Mouse (Mus musculus): Measurements from ENCODE around the gene Casp6. TPM values are rescaled to one million over a fixed set of nuclear protein-coding genes. Genes with fewer than 3 reads are reported as not detected.

Casp6 gene
- polyA plus RNA-seq, 1 experiment from 2014 or later, result 102 TPM

DNA sequence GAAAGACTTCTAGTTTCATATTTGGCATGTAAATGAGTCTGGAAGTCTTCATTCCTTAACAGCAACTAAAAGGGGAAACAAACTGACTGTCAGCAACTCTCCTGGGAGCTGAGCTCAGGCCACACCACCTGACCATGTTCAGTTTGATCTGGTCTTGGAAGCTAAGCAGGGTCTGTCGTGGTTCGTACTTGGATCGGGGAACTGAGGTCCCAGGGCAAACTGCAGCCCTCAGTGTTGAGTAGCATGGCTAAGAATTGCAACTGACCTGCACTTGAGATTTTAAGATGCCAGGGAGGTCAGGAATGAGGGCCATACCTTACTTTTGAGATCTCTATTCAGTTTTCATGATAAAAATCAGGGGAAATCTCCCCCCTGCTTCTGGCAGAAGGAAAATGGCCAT is 24.6 kb downstream of the Casp6 start:
- no peaks in the 10 kb centered on the region for H3K27me3 ChIP-seq
- H3K9ac ChIP-seq, result no peak overlapping the region

DNA sequence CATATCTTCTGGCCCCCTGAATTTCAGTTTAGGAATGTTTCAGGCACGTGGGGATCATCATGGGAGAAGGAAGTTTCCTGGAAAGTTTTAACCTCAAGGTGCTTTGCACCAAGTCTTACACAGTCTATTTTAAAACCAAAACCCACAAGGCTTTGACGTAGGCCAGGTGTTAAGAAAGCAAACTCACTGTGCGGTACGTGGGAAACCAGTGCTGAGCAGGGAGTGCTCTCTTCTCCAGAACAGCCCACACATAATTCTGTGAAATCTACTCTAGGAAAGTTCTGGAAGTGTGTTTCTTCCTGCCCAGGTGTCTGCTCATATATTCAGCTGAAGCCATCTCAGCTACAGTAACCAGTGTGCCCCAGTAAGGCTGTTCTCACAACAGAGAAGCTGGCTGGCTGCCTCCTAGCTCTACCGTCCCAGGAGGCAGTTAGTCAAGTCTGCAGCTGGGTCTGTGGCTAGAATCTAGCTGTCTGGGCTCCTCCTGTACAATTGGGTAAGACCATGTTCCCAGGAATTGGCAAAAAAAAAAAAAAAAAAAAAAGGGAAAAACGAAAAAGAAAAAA is 29.1 kb downstream of the Casp6 start:
- Histone ChIP-seq H3K27ac (no peak overlapping the region), H3K9ac (no peak overlapping the region), H3K4me1 (no peaks in the 10 kb centered on the region), H3K27me3 (no peaks in the 10 kb centered on the region), H3K4me2 (replicated peaks) (no peak overlapping the region), H3K4me3 (no peak overlapping the region), H3K9me3 (no peaks in the 10 kb centered on the region), H3K36me3 (no peaks in the 10 kb centered on the region)
- ATAC-seq (ENCODE audit: insufficient number of reproducible peaks, insufficient read depth, low FRiP score, low TSS enrichment), result no peak
- WGBS, result 66% methylated on average over 6 of the region's 6 CpGs

More for the DNA sequence above, 24.6 kb downstream of the Casp6 start:
- H3K4me1 ChIP-seq, result no peaks in the 10 kb centered on the region
- H3K4me3 ChIP-seq, result no peak overlapping the region
- H3K4me2 ChIP-seq (replicated peaks), result no peak overlapping the region
- whole genome bisulfite sequencing, result 80% methylated on average over 3 of the region's 3 CpGs
- no peak for ATAC-seq (ENCODE audit: insufficient number of reproducible peaks, insufficient read depth, low FRiP score, low TSS enrichment)
- H3K27ac ChIP-seq, result no peak overlapping the region
- H3K36me3 ChIP-seq, result no peaks in the 10 kb centered on the region
- no peaks in the 10 kb centered on the region for H3K9me3 ChIP-seq

DNA sequence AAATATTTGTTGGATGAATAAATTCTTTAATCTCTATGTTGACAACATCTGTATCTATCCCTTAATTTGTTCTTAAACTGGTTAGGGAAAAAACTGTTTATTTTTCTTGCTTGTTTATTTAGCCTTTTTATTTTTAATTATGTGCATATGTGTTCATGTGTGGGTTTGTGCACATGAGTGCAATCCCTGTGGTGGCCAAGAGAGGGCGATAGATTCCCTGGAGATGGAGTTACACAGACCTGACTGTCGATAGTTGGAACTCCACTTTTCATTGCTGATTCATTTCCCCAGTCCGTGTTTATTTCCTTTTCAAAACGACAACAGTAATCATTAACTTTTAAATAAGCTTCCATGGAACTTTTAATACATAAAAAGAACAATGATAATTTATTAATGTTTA is 31.2 kb downstream of the Casp6 start:
- Histone ChIP-seq H3K27me3 (no peaks in the 10 kb centered on the region), H3K4me1 (no peaks in the 10 kb centered on the region), H3K27ac (no peak overlapping the region), H3K4me3 (no peak overlapping the region), H3K9ac (no peak overlapping the region), H3K36me3 (no peaks in the 10 kb centered on the region), H3K4me2 (replicated peaks) (no peak overlapping the region), H3K9me3 (no peaks in the 10 kb centered on the region)
- 46% methylated on average over 4 of the region's 4 CpGs for WGBS
- no peak for ATAC-seq (ENCODE audit: insufficient number of reproducible peaks, insufficient read depth, low FRiP score, low TSS enrichment)

DNA sequence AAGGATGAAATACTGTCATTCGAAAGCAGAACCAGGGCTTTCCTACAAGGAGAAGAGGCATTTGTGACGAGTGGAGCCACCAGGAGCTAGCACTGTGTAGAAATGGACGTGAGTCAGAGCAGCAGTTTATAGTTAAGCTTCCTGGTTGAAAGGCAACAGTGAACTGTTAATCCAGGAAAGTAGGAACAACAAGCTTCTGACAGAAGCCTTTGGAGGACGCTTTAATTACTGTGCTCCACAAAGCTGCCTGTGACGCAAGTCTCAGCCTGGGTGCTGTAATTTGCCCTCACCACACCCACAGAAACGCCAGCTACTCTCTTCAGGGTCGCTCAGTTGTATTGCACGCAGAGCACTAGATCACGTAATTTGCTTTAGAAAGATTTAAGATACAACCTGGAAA is 35.3 kb downstream of the Casp6 start:
- Histone ChIP-seq H3K36me3 (no peaks in the 10 kb centered on the region), H3K4me1 (no peaks in the 10 kb centered on the region), H3K27ac (no peak overlapping the region), H3K4me2 (replicated peaks) (no peak overlapping the region), H3K9ac (no peak overlapping the region), H3K27me3 (no peaks in the 10 kb centered on the region), H3K4me3 (no peak overlapping the region), H3K9me3 (no peaks in the 10 kb centered on the region)
- no peak for ATAC-seq (ENCODE audit: insufficient number of reproducible peaks, insufficient read depth, low FRiP score, low TSS enrichment)
- 55% methylated on average over 9 of the region's 9 CpGs for WGBS

DNA sequence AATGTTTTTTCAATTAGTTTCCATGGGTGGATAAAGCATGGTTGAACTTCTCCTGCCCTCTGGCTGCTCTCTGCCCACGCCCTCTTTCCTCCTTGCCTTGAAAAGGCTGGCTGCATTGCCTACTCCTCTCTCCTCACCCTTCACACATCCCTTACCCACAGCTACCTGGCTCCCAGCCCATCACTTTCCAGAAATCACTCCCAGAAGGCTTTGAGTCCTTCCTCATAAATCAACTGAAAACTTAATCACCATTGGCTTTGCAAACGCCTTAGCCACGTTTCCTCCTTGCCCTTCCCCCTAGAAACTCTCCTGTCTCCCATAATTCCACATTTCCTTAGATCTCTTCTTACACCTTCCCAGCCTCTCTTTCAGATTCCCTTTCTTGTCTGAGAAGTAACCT is 36.6 kb downstream of the Casp6 start:
- no peak overlapping the region for H3K9ac ChIP-seq
- H3K9me3 ChIP-seq, result no peaks in the 10 kb centered on the region
- no peaks in the 10 kb centered on the region for H3K36me3 ChIP-seq
- no peak overlapping the region for H3K4me3 ChIP-seq
- H3K4me1 ChIP-seq, result no peaks in the 10 kb centered on the region
- WGBS, result 43% methylated on average over 3 of the region's 3 CpGs
- H3K4me2 ChIP-seq (replicated peaks), result no peak overlapping the region
- H3K27ac ChIP-seq, result no peak overlapping the region
- H3K27me3 ChIP-seq, result no peaks in the 10 kb centered on the region
- ATAC-seq (ENCODE audit: insufficient number of reproducible peaks, insufficient read depth, low FRiP score, low TSS enrichment), result no peak

DNA sequence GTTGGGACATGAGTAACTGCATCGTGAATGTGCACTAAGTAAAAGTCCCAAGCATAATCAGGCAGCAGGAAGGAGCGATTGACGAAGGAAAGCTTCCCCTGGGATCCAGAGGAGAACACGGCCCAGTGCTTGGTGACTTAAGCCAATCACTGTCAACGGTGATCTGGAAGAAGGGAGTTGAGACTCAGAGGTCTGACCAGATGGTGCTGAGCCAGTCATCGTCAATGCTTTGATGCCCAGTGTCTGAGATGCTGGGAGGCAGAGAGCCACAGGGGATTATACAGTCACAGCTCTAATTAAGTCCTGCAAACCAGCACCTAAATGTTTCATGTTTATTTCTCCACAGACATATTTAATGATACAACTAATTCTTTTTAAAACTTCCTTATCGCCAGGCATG is 37.8 kb downstream of the Casp6 start:
- no peak for ATAC-seq (ENCODE audit: insufficient number of reproducible peaks, insufficient read depth, low FRiP score, low TSS enrichment)
- no peaks in the 10 kb centered on the region for H3K36me3 ChIP-seq
- 51% methylated on average over 7 of the region's 7 CpGs for WGBS
- no peak overlapping the region for H3K4me2 ChIP-seq (replicated peaks)
- H3K4me3 ChIP-seq, result no peak overlapping the region
- no peak overlapping the region for H3K27ac ChIP-seq
- no peaks in the 10 kb centered on the region for H3K9me3 ChIP-seq
- no peaks in the 10 kb centered on the region for H3K27me3 ChIP-seq
- H3K9ac ChIP-seq, result no peak overlapping the region
- H3K4me1 ChIP-seq, result no peaks in the 10 kb centered on the region

DNA sequence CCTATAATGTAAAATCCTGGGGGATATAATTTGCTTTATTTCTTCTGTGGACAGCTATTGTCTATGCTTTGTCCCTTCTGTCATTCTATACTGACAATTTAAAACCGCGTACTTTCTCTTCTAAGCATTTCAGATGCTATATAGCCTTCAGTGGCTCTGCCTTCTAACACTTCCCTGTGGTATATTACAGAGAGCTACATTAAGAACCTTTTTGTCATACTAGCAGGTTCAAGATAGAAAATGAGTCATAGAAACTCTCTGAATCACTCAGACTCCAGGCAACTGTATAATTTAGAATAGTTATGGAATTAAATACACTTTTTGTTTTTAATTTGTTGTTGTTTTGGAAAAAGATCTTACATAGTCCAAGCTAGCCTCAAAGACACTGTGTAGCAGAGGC is 39.6 kb downstream of the Casp6 start:
- Histone ChIP-seq H3K9ac (no peak overlapping the region), H3K27me3 (no peaks in the 10 kb centered on the region), H3K9me3 (no peaks in the 10 kb centered on the region), H3K36me3 (no peaks in the 10 kb centered on the region), H3K4me1 (no peaks in the 10 kb centered on the region), H3K4me3 (no peak overlapping the region), H3K27ac (no peak overlapping the region), H3K4me2 (replicated peaks) (no peak overlapping the region)
- no peak for ATAC-seq (ENCODE audit: insufficient number of reproducible peaks, insufficient read depth, low FRiP score, low TSS enrichment)
- WGBS, result 82% methylated on average over 2 of the region's 2 CpGs

DNA sequence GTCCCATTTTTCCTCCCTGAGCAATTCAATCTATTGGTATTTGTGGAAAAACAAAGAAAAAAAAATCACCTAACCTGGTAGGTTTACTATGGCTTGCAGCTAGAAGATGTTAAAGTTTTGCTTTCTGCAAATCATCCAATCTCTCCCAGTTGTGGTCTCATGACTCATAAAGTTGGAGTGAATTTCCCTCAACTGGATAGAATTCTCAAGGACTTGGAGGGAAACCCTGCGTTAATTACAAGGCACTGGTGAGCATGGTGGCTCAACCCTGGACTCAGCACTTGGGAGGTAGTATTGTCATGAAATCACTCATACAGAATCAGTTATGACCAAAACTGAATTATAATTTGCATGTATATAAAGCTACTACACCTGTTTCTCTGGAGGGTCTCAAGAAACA is 40.1 kb downstream of the Casp6 start:
- H3K27me3 ChIP-seq, result no peaks in the 10 kb centered on the region
- no peak overlapping the region for H3K4me3 ChIP-seq
- no peaks in the 10 kb centered on the region for H3K4me1 ChIP-seq
- no peak overlapping the region for H3K9ac ChIP-seq
- no peak overlapping the region for H3K27ac ChIP-seq
- H3K4me2 ChIP-seq (replicated peaks), result no peak overlapping the region
- no peaks in the 10 kb centered on the region for H3K36me3 ChIP-seq
- ATAC-seq (ENCODE audit: insufficient number of reproducible peaks, insufficient read depth, low FRiP score, low TSS enrichment), result no peak
- H3K9me3 ChIP-seq, result no peaks in the 10 kb centered on the region
- 87% methylated on average over 1 of the region's 1 CpGs for WGBS

DNA sequence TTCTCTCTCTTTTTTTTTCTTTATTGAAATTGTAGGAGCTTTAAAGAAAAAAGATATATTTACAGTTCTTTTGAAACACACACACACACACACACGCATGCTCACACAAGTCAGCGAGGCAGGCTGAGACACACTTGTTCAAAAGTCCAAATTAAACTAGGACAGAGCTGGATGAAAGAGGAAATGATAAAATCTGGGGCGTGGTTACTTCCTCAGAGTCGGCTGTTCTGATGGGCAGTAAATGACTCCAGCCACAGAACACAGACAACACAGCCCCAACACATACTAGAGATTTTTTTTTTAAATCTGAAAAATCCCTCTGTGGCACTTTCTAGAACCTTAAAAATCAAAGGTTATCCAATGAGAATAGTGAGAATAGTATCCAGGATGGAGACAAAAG is 42.6 kb downstream of the Casp6 start:
- Histone ChIP-seq H3K36me3 (no peaks in the 10 kb centered on the region), H3K27ac (no peak overlapping the region), H3K4me3 (no peak overlapping the region), H3K4me2 (replicated peaks) (no peak overlapping the region), H3K4me1 (no peaks in the 10 kb centered on the region), H3K27me3 (no peaks in the 10 kb centered on the region), H3K9ac (no peak overlapping the region), H3K9me3 (no peaks in the 10 kb centered on the region)
- ATAC-seq (ENCODE audit: insufficient number of reproducible peaks, insufficient read depth, low FRiP score, low TSS enrichment), result no peak
- WGBS, result 77% methylated on average over 4 of the region's 4 CpGs

DNA sequence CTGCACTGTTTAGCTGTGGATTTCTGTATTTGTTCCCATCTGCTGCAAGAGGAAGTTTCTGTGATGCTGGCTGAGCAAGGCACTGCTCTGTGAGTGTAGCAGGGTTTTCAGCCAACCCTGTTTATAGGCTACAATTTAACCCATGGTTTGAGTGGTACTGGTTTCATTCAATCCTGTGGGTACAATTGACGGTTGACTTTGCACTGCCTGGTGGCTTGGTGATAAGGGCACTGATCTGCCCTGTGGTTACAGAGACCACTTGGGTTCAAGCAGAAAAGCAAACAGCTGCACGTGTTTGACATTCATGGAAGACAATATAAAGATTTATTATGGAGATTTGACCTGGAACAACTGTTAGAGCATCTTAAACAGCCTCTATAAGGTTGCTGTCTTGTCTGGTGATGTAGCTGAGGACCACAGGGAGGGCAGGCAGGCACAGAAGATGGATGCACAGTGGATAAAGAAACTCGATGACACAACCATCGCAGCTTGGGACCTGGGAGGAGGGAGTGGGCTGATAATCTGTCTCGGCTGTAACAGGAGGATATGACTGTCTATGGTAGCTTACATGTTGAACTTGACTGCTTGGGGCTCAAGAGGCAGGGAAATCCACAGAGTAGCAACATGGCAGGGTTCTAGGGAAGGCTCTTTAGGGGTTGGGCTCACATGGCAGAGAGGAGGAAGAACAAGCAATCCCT is 45.1 kb downstream of the Casp6 start:
- Histone ChIP-seq H3K27ac (no peak overlapping the region), H3K27me3 (no peaks in the 10 kb centered on the region), H3K4me1 (no peaks in the 10 kb centered on the region), H3K4me3 (no peak overlapping the region), H3K9me3 (no peaks in the 10 kb centered on the region), H3K4me2 (replicated peaks) (no peak overlapping the region), H3K36me3 (no peaks in the 10 kb centered on the region), H3K9ac (no peak overlapping the region)
- 79% methylated on average over 5 of the region's 5 CpGs for WGBS
- no peak for ATAC-seq (ENCODE audit: insufficient number of reproducible peaks, insufficient read depth, low FRiP score, low TSS enrichment)

DNA sequence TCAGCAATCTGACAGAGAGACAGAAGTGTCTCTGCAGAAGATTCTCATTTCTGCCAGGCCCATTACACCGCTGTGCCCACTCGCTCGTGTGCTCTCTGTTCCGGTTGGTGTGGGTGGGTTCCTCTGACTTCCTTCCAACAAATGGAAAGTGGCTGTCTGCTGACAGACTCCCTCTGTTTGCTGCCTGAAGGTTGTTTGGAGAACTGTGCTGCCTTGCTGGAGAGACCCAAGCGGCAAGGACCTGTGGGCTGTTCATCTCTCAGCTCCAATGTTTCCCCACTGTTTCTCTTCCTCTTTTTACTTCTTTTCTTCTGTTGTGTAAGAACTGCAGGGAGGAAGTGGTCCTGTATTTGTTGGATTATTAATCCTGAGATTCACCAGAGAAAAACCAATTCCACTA is 47.1 kb downstream of the Casp6 start:
- no peak overlapping the region for H3K27ac ChIP-seq
- H3K4me1 ChIP-seq, result no peaks in the 10 kb centered on the region
- no peak overlapping the region for H3K9ac ChIP-seq
- no peaks in the 10 kb centered on the region for H3K9me3 ChIP-seq
- H3K36me3 ChIP-seq, result no peaks in the 10 kb centered on the region
- no peaks in the 10 kb centered on the region for H3K27me3 ChIP-seq
- 91% methylated on average over 5 of the region's 5 CpGs for WGBS
- no peak for ATAC-seq (ENCODE audit: insufficient number of reproducible peaks, insufficient read depth, low FRiP score, low TSS enrichment)
- H3K4me3 ChIP-seq, result no peak overlapping the region
- no peak overlapping the region for H3K4me2 ChIP-seq (replicated peaks)

DNA sequence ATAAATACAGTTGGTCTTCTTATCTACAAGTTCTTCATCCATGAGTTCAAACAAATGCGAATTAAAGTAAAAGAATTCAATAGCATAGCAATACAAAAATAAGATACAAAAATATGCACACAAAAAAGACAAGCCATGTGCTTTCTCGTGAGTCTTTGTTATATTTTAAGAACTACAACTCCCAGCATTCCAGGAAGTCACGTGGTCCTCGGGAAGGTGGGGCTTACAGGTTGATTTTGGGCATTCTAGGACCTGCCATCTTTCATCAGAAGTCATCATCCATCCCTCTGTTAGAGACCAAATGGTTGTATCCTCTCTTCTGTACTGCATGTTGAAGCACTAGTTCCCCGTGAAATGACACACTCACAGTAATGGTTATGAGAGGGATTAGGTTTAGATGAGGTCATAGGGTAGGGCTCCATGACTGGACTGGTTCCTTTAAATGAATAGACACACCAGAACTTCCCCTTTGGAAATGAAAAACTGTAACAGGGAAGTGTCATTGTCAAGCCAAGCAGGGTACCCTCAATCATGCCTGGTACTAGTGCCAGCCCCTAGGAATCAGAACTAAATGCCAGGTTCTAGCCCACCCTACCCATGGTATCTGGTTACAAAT is 48.0 kb downstream of the Casp6 start:
- no peaks in the 10 kb centered on the region for H3K27me3 ChIP-seq
- H3K4me1 ChIP-seq, result no peaks in the 10 kb centered on the region
- no peaks in the 10 kb centered on the region for H3K9me3 ChIP-seq
- no peak overlapping the region for H3K9ac ChIP-seq
- no peak for ATAC-seq (ENCODE audit: insufficient number of reproducible peaks, insufficient read depth, low FRiP score, low TSS enrichment)
- H3K4me2 ChIP-seq (replicated peaks), result no peak overlapping the region
- H3K27ac ChIP-seq, result no peak overlapping the region
- WGBS, result 87% methylated on average over 5 of the region's 5 CpGs
- H3K4me3 ChIP-seq, result no peak overlapping the region
- no peaks in the 10 kb centered on the region for H3K36me3 ChIP-seq
